Mouse (Mus musculus) heart, embryonic 10.5 days (tissue): ENCODE measurements around the gene Rsph4a. TPM values are rescaled to one million over a fixed set of nuclear protein-coding genes. Genes with fewer than 3 reads are reported as not detected.

Source experiments
- DNase-seq: peaks from one replicate; pipeline ENCODE4 v3.0.0-alpha.2; 2017; ENCODE audit warnings: low spot score
- H3K27ac ChIP-seq: fragments of 300-500 bp; sonication (generic); 2 replicates; pipeline ENCODE4 v1.5.1; 2016; ENCODE audit warnings: mild to moderate bottlenecking
- H3K27me3 ChIP-seq: fragments of 300-500 bp; sonication (generic); 2 replicates; pipeline ENCODE4 v1.6.1; 2016; ENCODE audit warnings: mild to moderate bottlenecking; ENCODE audit not compliant: poor library complexity, insufficient read depth, severe bottlenecking
- H3K36me3 ChIP-seq: fragments of 300-500 bp; sonication (generic); 2 replicates; pipeline ENCODE4 v1.6.1; 2016; ENCODE audit warnings: mild to moderate bottlenecking, moderate library complexity
- H3K4me1 ChIP-seq: fragments of 300-500 bp; sonication (generic); 2 replicates; pipeline ENCODE4 v1.6.1; 2016; ENCODE audit warnings: mild to moderate bottlenecking
- H3K4me3 ChIP-seq: fragments of 300-500 bp; sonication (generic); 2 replicates; pipeline ENCODE4 v1.5.1; 2016; ENCODE audit warnings: mild to moderate bottlenecking, moderate library complexity
- H3K9me3 ChIP-seq: fragments of 300-500 bp; sonication (generic); 2 replicates; pipeline ENCODE4 v1.6.1; 2016; ENCODE audit warnings: mild to moderate bottlenecking, moderate library complexity
- WGBS: fragments of 180-500 bp; shearing (Covaris S2); methylation state at CpG from one replicate; pipeline ENCODE4 v1.1.7; 2016; 5-methylcytosine and 5-hydroxymethylcytosine counted together
- polyA plus RNA-seq: library from polyadenylated mRNA; unstranded; fragments of >200 nt; fragmentation: Nextera tagmentation; extraction: Ambion mirVana; gene quantifications from 2 replicates; pipeline ENCODE4 v1.2.1, GENCODE M21; 2016

The Rsph4a gene
- polyA plus RNA-seq, 1 experiment from 2014 or later: not detected

DNA sequence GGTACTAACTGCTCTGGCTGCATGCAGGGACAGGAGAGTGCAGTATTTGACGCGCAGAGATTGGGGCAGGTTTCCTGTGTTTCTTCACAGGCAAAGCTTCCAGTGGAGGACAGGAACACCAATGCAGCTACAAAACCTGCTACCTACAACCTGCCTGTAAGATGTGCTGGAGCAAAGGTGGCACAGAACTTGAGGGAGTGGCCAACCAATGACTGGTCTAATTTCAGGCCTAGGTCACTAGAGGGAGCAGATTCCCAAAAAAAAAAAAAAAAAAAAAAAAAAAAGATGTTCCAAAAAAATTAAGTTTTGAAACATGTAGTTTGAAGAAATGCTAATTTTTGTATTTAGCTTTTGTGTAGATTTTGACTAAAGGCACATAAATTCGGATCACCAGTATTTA lies 47.6 kb downstream of the Rsph4a start:
- Histone ChIP-seq H3K36me3 (peaks cover 12% of the 10 kb centered on the region), H3K4me1 (no peaks in the 10 kb centered on the region), H3K27ac (no peak overlapping the region), H3K9me3 (no peaks in the 10 kb centered on the region), H3K27me3 (no peaks in the 10 kb centered on the region), H3K4me3 (no peak overlapping the region)
- no peak for DNase-seq
- 64% methylated on average over 3 of the region's 3 CpGs for WGBS

Other genes with a start within 250 kb of the Rsph4a start
- not detected in 2 replicates for gene Sult3a2, start 118.4 kb upstream of the Rsph4a start, polyA plus RNA-seq
- not detected in 2 replicates for gene Sult3a1, start 47.4 kb upstream of the Rsph4a start, polyA plus RNA-seq
- 14.5 and 18.7 TPM in 2 replicates for gene Zup1, start 46.2 kb downstream of the Rsph4a start, polyA plus RNA-seq
- 106 and 125 TPM in 2 replicates for gene Rwdd1, start 114.5 kb downstream of the Rsph4a start, polyA plus RNA-seq
- not detected in 2 replicates for gene Trappc3l, start 132.5 kb downstream of the Rsph4a start, polyA plus RNA-seq
- gene Calhm4, start 139.2 kb downstream of the Rsph4a start, polyA plus RNA-seq: 0.04 TPM in 1 of 2 replicates, not detected in the other
- 0.70 and 0.95 TPM in 2 replicates for gene Calhm5, start 191.4 kb downstream of the Rsph4a start, polyA plus RNA-seq
- 0.48 and 0.88 TPM in 2 replicates for gene Calhm6, start 222.9 kb downstream of the Rsph4a start, polyA plus RNA-seq